Mouse (Mus musculus) CH12.LX (cell line): ENCODE measurements around the gene Hist2h2bb. TPM values are rescaled to one million over a fixed set of nuclear protein-coding genes. Genes with fewer than 3 reads are reported as not detected.

Experiments used
- DNase-seq: peaks from one replicate; pipeline ENCODE4 v3.0.0-alpha.2; 2013; ENCODE audit errors: extremely low read depth
- H3K27ac ChIP-seq: 2 replicates; pipeline ENCODE4 v1.5.1; 2012; ENCODE audit warnings: low read depth, mild to moderate bottlenecking, control low read depth, moderate library complexity; ENCODE audit not compliant: insufficient read depth
- H3K27me3 ChIP-seq: replicated peaks from 2 replicates; pipeline ENCODE3; 2012; ENCODE audit warnings: inconsistent platforms
- H3K36me3 ChIP-seq, 2 experiments: replicated peaks in 1 of 2; 2 replicates each; pipeline versions ENCODE3 to v1.6.1; 2012; ENCODE audit warnings: inconsistent platforms in 1 of 2, low read length in 1 of 2, mild to moderate bottlenecking in 1 of 2, mixed read lengths in 1 of 2, moderate library complexity in 1 of 2; ENCODE audit not compliant: control insufficient read depth in 1 of 2, insufficient read depth in 1 of 2
- H3K4me1 ChIP-seq, 2 experiments: 2 replicates each; pipeline ENCODE4 v1.6.1; 2012; ENCODE audit warnings: inconsistent platforms in 1 of 2, moderate library complexity in 1 of 2; ENCODE audit not compliant: insufficient read depth in 2 of 2, control insufficient read depth in 1 of 2
- H3K4me2 ChIP-seq: 2 replicates; pipeline ENCODE4 v1.6.1; 2012; ENCODE audit warnings: low read depth, mild to moderate bottlenecking, control low read depth; ENCODE audit not compliant: poor library complexity, insufficient read depth, severe bottlenecking
- H3K4me3 ChIP-seq, 3 experiments: fragments of 150-350 bp in 1 of 3; sonication (generic) in 1 of 3; replicated peaks in 1 of 3; 2 replicates each; pipeline versions ENCODE3 to v1.5.1; 2011 to 2012; ENCODE audit warnings: low read depth in 2 of 3, low read length in 2 of 3, mild to moderate bottlenecking in 2 of 3, moderate library complexity in 2 of 3, control low read depth in 1 of 3, improper control_type of control experiment in 1 of 3, inconsistent platforms in 1 of 3, mixed read lengths in 1 of 3; ENCODE audit not compliant: poor library complexity in 1 of 3
- H3K79me2 ChIP-seq: replicated peaks from 2 replicates; pipeline ENCODE4 v1.6.1; 2012; ENCODE audit warnings: mild to moderate bottlenecking, moderate library complexity; ENCODE audit not compliant: control insufficient read depth, poor library complexity, insufficient read depth, severe bottlenecking; ENCODE audit errors: extremely low read depth
- H3K9ac ChIP-seq: 2 replicates; pipeline ENCODE4 v1.6.1; 2012; ENCODE audit warnings: low read depth, mild to moderate bottlenecking, control low read depth, moderate library complexity; ENCODE audit not compliant: insufficient read depth
- H3K9me3 ChIP-seq: replicated peaks from 2 replicates; pipeline ENCODE3; 2012; ENCODE audit warnings: low read length, inconsistent platforms, mixed read lengths
- CHD1 ChIP-seq: IDR thresholded peaks from 2 replicates; pipeline ENCODE4 v1.6.1; 2012; ENCODE audit warnings: low read depth, low read length, improper control_type of control experiment, inconsistent platforms
- CHD2 ChIP-seq: IDR thresholded peaks from 2 replicates; pipeline ENCODE4 v1.6.1; 2011; ENCODE audit warnings: low read length, improper control_type of control experiment
- E2F4 ChIP-seq: IDR thresholded peaks from 2 replicates; pipeline ENCODE4 v1.6.1; 2011; ENCODE audit warnings: low read depth, low read length, improper control_type of control experiment; ENCODE audit not compliant: insufficient replicate concordance
- ELF1 ChIP-seq: IDR thresholded peaks from 2 replicates; pipeline ENCODE4 v1.6.1; 2014; ENCODE audit warnings: low read depth, mild to moderate bottlenecking, inconsistent platforms, low read length, improper control_type of control experiment
- IRF4 ChIP-seq: IDR thresholded peaks from 2 replicates; pipeline ENCODE4 v1.6.1; 2014; ENCODE audit warnings: low read depth, mild to moderate bottlenecking, inconsistent platforms, low read length, improper control_type of control experiment
- JUND ChIP-seq: conservative IDR thresholded peaks from 2 replicates; pipeline ENCODE4 v1.6.1; 2011; ENCODE audit warnings: low read depth, low read length, improper control_type of control experiment
- KAT2A ChIP-seq: IDR thresholded peaks from 2 replicates; pipeline ENCODE4 v1.6.1; 2012; ENCODE audit warnings: low read length, improper control_type of control experiment, inconsistent platforms; ENCODE audit not compliant: insufficient replicate concordance
- MAZ ChIP-seq: IDR thresholded peaks from 2 replicates; pipeline ENCODE4 v1.6.1; 2012; ENCODE audit warnings: low read depth, mild to moderate bottlenecking, inconsistent platforms, low read length, improper control_type of control experiment, moderate library complexity
- MXI1 ChIP-seq: IDR thresholded peaks from 2 replicates; pipeline ENCODE4 v1.6.1; 2011; ENCODE audit warnings: mild to moderate bottlenecking, low read depth, low read length, improper control_type of control experiment
- MYC ChIP-seq: IDR thresholded peaks from 2 replicates; pipeline ENCODE4 v1.6.1; 2011; ENCODE audit warnings: low read depth, mild to moderate bottlenecking, improper control_type of control experiment, low read length
- NELFE ChIP-seq: IDR thresholded peaks from 2 replicates; pipeline ENCODE4 v1.6.1; 2011; ENCODE audit warnings: low read depth, low read length, improper control_type of control experiment
- PAX5 ChIP-seq: IDR thresholded peaks from 2 replicates; pipeline ENCODE4 v1.6.1; 2012; ENCODE audit warnings: low read length, inconsistent platforms, mixed read lengths
- POLR2AphosphoS2 ChIP-seq: IDR thresholded peaks from 2 replicates; pipeline ENCODE4 v1.6.1; 2011; ENCODE audit warnings: low read depth, low read length, improper control_type of control experiment
- RAD21 ChIP-seq: IDR thresholded peaks from 2 replicates; pipeline ENCODE4 v1.6.1; 2011; ENCODE audit warnings: low read depth, mild to moderate bottlenecking, low read length, improper control_type of control experiment, moderate library complexity
- RCOR1 ChIP-seq: conservative IDR thresholded peaks from 2 replicates; pipeline ENCODE4 v1.6.1; 2012; ENCODE audit warnings: low read depth, mild to moderate bottlenecking, inconsistent platforms, low read length, improper control_type of control experiment
- SIN3A ChIP-seq: IDR thresholded peaks from 2 replicates; pipeline ENCODE4 v1.6.1; 2012; ENCODE audit warnings: low read length, improper control_type of control experiment, inconsistent platforms
- SMC3 ChIP-seq: IDR thresholded peaks from 2 replicates; pipeline ENCODE4 v1.6.1; 2011; ENCODE audit warnings: low read depth, low read length, improper control_type of control experiment
- UBTF ChIP-seq: IDR thresholded peaks from 2 replicates; pipeline ENCODE4 v1.6.1; 2012; ENCODE audit warnings: low read depth, mild to moderate bottlenecking, inconsistent platforms, low read length, improper control_type of control experiment, moderate library complexity
- USF2 ChIP-seq: conservative IDR thresholded peaks from 2 replicates; pipeline ENCODE4 v1.6.1; 2011; ENCODE audit warnings: low read depth, low read length, improper control_type of control experiment
- ZMIZ1 ChIP-seq: IDR thresholded peaks from 2 replicates; pipeline ENCODE4 v1.6.1; 2012; ENCODE audit warnings: low read depth, mild to moderate bottlenecking, inconsistent platforms, low read length, improper control_type of control experiment
- dilution Hi-C: fragments of 300-500 bp; cut with MboI; formaldehyde crosslinking; loops from 2 replicates; pipeline ENCODE4 v1.14.3; 2020; ENCODE audit warnings: low sequenced_read_pairs; ENCODE audit not compliant: extremely low pct_unique_long_range_greater_than_20kb, extremely low pct_ligation_motif_present
- in situ Hi-C: fragments of 300-500 bp; cut with MboI; formaldehyde crosslinking; loops from 3 replicates; pipeline ENCODE4 v1.14.3; 2019; ENCODE audit warnings: low sequenced_read_pairs, low pct_ligation_motif_present, low pct_unique_long_range_greater_than_20kb, mixed read lengths
- polyA plus RNA-seq: library from polyadenylated mRNA; unstranded; fragments of >175 nt; gene quantifications from 2 replicates; pipeline ENCODE4 v1.2.1, GENCODE M21; 2012; ENCODE audit warnings: low read depth; ENCODE audit not compliant: insufficient read length
- total RNA-seq, 2 experiments: library from RNA; depleted of rRNA; stranded (reverse); fragments of 300-350 nt in 1 of 2; fragments of >200 nt in 1 of 2; gene quantifications; 2 replicates each; pipeline ENCODE4 v1.2.3; 2012 to 2014

The Hist2h2bb gene
- total and polyA plus RNA-seq, 3 experiments, result 4.1 to 2,265 (median 51.9) TPM

- TF ChIP-seq MYC, result 0 out of 2 replicates have a peak, but pooled peaks have one; percentile 18
- no peak for TF ChIP-seq RAD21
- TF ChIP-seq JUND, result no peak
- peak; percentile 96 for TF ChIP-seq NELFE
- TF ChIP-seq E2F4, result 0 out of 2 replicates have a peak, but pooled peaks have one; percentile 24
- no peak; the same call in 1 of the 2 replicates for TF ChIP-seq IRF4
- peak; percentile 53; the same call in 1 of the 2 replicates for TF ChIP-seq MAZ
- 0 out of 2 replicates have a peak, but pooled peaks have one; percentile 24 for TF ChIP-seq CHD2
- no peak for TF ChIP-seq KAT2A
- no peak; the same call in 1 of the 2 replicates for TF ChIP-seq RCOR1
- peak; percentile 92 for TF ChIP-seq MXI1
- peak; percentile 46; the same call in 1 of the 2 replicates for TF ChIP-seq ELF1
- TF ChIP-seq SMC3, result 0 out of 2 replicates have a peak, but pooled peaks have one; percentile 4
- TF ChIP-seq USF2, result no peak
- peak; percentile 99 for TF ChIP-seq ZMIZ1
- TF ChIP-seq UBTF, result peak; percentile 86
- 0 out of 2 replicates have a peak, but pooled peaks have one; percentile 40 for TF ChIP-seq SIN3A
- no peak for TF ChIP-seq PAX5
- peak; percentile 99 for TF ChIP-seq POLR2AphosphoS2
Observed at GRCm38 (mm10) chr3:96220765-96221639, 48.5 kb upstream of the Hist2h2bb start, which contains the start of the genes Hist2h2ac and Hist2h2be (continued).

- TF ChIP-seq SIN3A, result no peak
- TF ChIP-seq POLR2AphosphoS2, result no peak
- peak; percentile 59; the same call in 1 of the 2 replicates for TF ChIP-seq CHD1
- TF ChIP-seq NELFE, result no peak
- no peaks in the 10 kb centered on the region for H3K9me3 ChIP-seq
- H3K9ac ChIP-seq, result peak overlapping the region; percentile 71
- dilution Hi-C loops, result no loop called here
- H3K27ac ChIP-seq, result peak overlapping the region; percentile 92
- peak overlapping the region; percentile 54 to 75 (median 62) for H3K4me3 ChIP-seq
- H3K36me3 ChIP-seq, result no peaks in the 10 kb centered on the region
- in situ Hi-C loops, result loop anchor here (10.0 kb wide), 2 partner anchors 257 to 567 kb away; partner anchors contain the start of gene Mcl1
- peaks cover 11 to 52% of the 10 kb centered on the region in 2 experiments for H3K4me1 ChIP-seq
- peaks cover 16% of the 10 kb centered on the region for H3K79me2 ChIP-seq
- DNase-seq, result no peak
- no peaks in the 10 kb centered on the region for H3K27me3 ChIP-seq
- peak overlapping the region; percentile 76 for H3K4me2 ChIP-seq
Observed at GRCm38 (mm10) chr3:96221640-96222038, 47.9 kb upstream of the Hist2h2bb start.
